Mouse (Mus musculus): Measurements from ENCODE around the gene Crcp. TPM values are rescaled to one million over a fixed set of nuclear protein-coding genes. Genes with fewer than 3 reads are reported as not detected.
A peak's percentile ranks its signal among the peaks of the same experiment; 100 is the strongest.

Crcp gene
- polyA plus RNA-seq, 2 experiments: 24.2 to 25.4 TPM

DNA sequence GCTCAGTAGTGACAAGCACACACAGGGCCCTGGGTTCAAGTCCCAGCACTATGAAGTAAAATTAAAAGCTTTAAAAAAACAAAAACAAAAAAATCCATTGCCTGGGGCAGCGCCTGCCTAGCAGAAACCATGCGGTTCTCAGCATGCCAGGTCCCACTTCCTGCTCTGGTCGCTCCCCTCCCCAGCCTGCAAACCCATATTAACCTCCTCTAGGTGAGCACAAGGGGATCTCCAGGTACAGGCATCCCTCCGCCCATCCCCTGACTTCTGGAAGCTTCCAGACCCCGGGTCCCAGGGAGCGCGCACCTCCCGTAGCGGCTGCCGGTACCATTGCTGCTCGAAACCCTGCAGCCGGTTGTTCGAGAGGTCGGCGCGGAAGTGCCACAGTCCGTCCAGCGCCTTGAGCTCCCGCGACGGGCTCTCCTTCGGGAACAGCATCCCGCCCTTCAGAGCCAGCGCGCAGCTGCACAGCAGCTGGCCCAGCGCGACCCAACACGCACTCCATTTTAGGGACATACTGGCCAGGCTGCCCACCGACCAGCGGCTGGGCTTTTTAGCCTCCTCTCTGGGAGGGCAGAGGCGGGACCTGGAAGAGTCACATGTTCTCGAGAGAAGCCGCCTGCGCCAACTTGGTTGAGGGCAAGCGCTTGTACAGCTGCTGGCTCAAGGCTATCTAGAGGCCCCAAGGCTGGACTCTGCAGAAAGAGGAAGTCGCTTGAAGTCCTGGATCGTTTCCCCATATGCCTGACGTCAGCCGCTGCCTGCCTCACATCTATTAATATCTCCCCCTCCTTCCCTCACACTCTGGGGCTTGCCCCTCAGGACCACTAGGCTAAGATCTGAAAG lies 26.6 kb upstream of the Crcp start, which contains the start of gene Gusb:
Gusb (minus strand) TSS at position 749 of the 846 bp plus-strand sequence.
- peak; percentile 83 for DNase-seq (ENCODE audit: low spot score)
- Histone ChIP-seq H3K27me3 (ENCODE audit: control insufficient read depth, insufficient read depth, low read length) (no peaks in the 10 kb centered on the region), H3K27ac (replicated peaks; ENCODE audit: low read depth, low read length) (peak within 1 kb of the TSS; percentile 72), H3K36me3 (ENCODE audit: control insufficient read depth, insufficient read depth, low read length) (0 out of 2 replicates have a peak, but pooled peaks cover 4% of the 10 kb centered on the region), H3K4me2 (replicated peaks; ENCODE audit: low read depth, low read length, severe bottlenecking) (peak within 1 kb of the TSS; percentile 63), H3K9me3 (ENCODE audit: control insufficient read depth, low read length) (no peaks in the 10 kb centered on the region), H3K4me1 (ENCODE audit: control insufficient read depth, insufficient read depth, low read length) (peaks cover 11% of the 10 kb centered on the region), H3K4me3 (replicated peaks; ENCODE audit: low read length) (peak within 1 kb of the TSS; percentile 67), H3K9ac (ENCODE audit: low read depth, low read length, severe bottlenecking) (peak within 1 kb of the TSS; percentile 75)
- TF ChIP-seq POLR2A (IDR thresholded peaks at IDR 0.05; ENCODE audit: borderline replicate concordance, extremely low read depth, insufficient read depth, insufficient read length): peak; percentile 85; the same call in 1 of the 2 replicates
- ATAC-seq (ENCODE audit: low FRiP score, low read depth): peak; percentile 91
- under 1% methylated on average over 39 of the region's 39 CpGs for WGBS

DNA sequence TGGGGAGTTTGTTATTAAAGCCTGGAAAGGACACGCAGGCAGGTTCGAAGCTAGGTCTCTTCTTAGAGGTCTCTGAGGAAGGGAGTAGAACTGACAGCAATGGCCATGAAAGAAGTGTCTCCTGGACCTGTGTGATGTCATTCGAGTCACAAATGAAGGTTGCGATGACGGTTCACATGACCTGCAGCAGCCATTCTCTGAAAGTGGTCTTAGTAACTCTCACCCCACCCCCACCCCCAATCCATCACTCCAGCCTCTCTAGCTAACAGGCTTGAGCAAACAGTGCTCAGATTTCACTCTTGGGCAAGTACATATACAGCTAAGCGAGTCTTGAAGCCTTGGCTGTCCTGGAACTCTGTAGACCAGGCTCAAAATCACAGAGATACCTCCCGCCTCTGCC lies 25.9 kb upstream of the Crcp start:
- DNase-seq (ENCODE audit: low spot score): no peak
- no peak for TF ChIP-seq POLR2A (IDR thresholded peaks at IDR 0.05; ENCODE audit: borderline replicate concordance, extremely low read depth, insufficient read depth, insufficient read length)
- peak overlapping the region; percentile 67 for H3K4me3 ChIP-seq (replicated peaks; ENCODE audit: low read length)
- H3K4me2 ChIP-seq (replicated peaks; ENCODE audit: low read depth, low read length, severe bottlenecking): peak overlapping the region; percentile 63
- H3K27ac ChIP-seq (replicated peaks; ENCODE audit: low read depth, low read length): peak overlapping the region; percentile 72
- 0 out of 2 replicates have a peak, but pooled peaks cover 4% of the 10 kb centered on the region for H3K36me3 ChIP-seq (ENCODE audit: control insufficient read depth, insufficient read depth, low read length)
- peak overlapping the region; percentile 75; the same call in 1 of the 2 replicates for H3K9ac ChIP-seq (ENCODE audit: low read depth, low read length, severe bottlenecking)
- peaks cover 11% of the 10 kb centered on the region for H3K4me1 ChIP-seq (ENCODE audit: control insufficient read depth, insufficient read depth, low read length)
- no peaks in the 10 kb centered on the region for H3K9me3 ChIP-seq (ENCODE audit: control insufficient read depth, low read length)
- no peaks in the 10 kb centered on the region for H3K27me3 ChIP-seq (ENCODE audit: control insufficient read depth, insufficient read depth, low read length)
- WGBS: 48% methylated on average over 7 of the region's 7 CpGs
- no peak for ATAC-seq (ENCODE audit: low FRiP score, low read depth)

- peaks cover 5% of the 10 kb centered on the region; the same call in 1 of the 2 replicates for H3K9me3 ChIP-seq (ENCODE audit: control insufficient read depth, low read length)
- no peak overlapping the region for H3K4me2 ChIP-seq (replicated peaks; ENCODE audit: low read depth, low read length, severe bottlenecking)
- WGBS: 93% methylated on average over 1 of the region's 1 CpGs
- no peak overlapping the region for H3K4me3 ChIP-seq (replicated peaks; ENCODE audit: low read length)
- H3K27ac ChIP-seq (replicated peaks; ENCODE audit: low read depth, low read length): no peak overlapping the region
- H3K27me3 ChIP-seq (ENCODE audit: control insufficient read depth, insufficient read depth, low read length): no peaks in the 10 kb centered on the region
- ATAC-seq (ENCODE audit: low FRiP score, low read depth) (no peak), DNase-seq (ENCODE audit: low spot score) (no peak)
- H3K9ac ChIP-seq (ENCODE audit: low read depth, low read length, severe bottlenecking): no peak overlapping the region
- H3K4me1 ChIP-seq (ENCODE audit: control insufficient read depth, insufficient read depth, low read length): peaks cover 5% of the 10 kb centered on the region; the same call in 1 of the 2 replicates
- no peak for TF ChIP-seq POLR2A (IDR thresholded peaks at IDR 0.05; ENCODE audit: borderline replicate concordance, extremely low read depth, insufficient read depth, insufficient read length)
- peaks cover 12% of the 10 kb centered on the region for H3K36me3 ChIP-seq (ENCODE audit: control insufficient read depth, insufficient read depth, low read length)
These were observed 21.7 kb upstream of the Crcp start for GRCm38 (mm10) chr5:130007344-130007743.

- no peaks in the 10 kb centered on the region for H3K27me3 ChIP-seq (ENCODE audit: control insufficient read depth, insufficient read depth, low read length)
- TF ChIP-seq POLR2A (IDR thresholded peaks at IDR 0.05; ENCODE audit: borderline replicate concordance, extremely low read depth, insufficient read depth, insufficient read length): no peak
- WGBS: 75% methylated on average over 6 of the region's 6 CpGs
These were observed 21.0 kb upstream of the Crcp start for GRCm38 (mm10) chr5:130008034-130008590.

DNA sequence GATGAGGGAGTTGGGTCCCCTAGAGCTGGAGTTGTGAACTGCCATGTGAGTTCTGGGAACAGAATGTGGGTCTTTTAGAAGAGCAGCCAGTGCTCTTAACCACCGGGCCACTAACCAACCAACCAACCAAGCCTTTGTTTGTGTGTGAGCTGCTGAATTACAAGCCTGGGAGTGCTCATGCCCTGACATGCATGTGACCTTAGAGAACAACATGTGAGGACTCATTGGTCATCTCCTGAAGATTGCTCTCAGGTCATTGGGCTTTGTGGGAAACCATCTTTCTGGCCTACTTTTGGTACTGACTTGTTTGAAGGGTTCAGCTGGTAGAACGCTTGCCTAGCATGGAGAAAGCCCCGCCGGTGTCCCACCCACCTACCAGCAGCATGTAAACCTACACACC lies 19.3 kb upstream of the Crcp start:
- no peak overlapping the region for H3K4me3 ChIP-seq (replicated peaks; ENCODE audit: low read length)
- no peak overlapping the region for H3K27ac ChIP-seq (replicated peaks; ENCODE audit: low read depth, low read length)
- H3K4me1 ChIP-seq (ENCODE audit: control insufficient read depth, insufficient read depth, low read length): no peaks in the 10 kb centered on the region
- WGBS: 98% methylated on average over 4 of the region's 4 CpGs
- ATAC-seq (ENCODE audit: low FRiP score, low read depth): no peak
- no peak overlapping the region for H3K4me2 ChIP-seq (replicated peaks; ENCODE audit: low read depth, low read length, severe bottlenecking)
- H3K9ac ChIP-seq (ENCODE audit: low read depth, low read length, severe bottlenecking): no peak overlapping the region
- no peak for TF ChIP-seq POLR2A (IDR thresholded peaks at IDR 0.05; ENCODE audit: borderline replicate concordance, extremely low read depth, insufficient read depth, insufficient read length)
- H3K36me3 ChIP-seq (ENCODE audit: control insufficient read depth, insufficient read depth, low read length): peaks cover 16% of the 10 kb centered on the region
- H3K27me3 ChIP-seq (ENCODE audit: control insufficient read depth, insufficient read depth, low read length): no peaks in the 10 kb centered on the region
- DNase-seq (ENCODE audit: low spot score): no peak
- H3K9me3 ChIP-seq (ENCODE audit: control insufficient read depth, low read length): peaks cover 5% of the 10 kb centered on the region; the same call in 1 of the 2 replicates

More at GRCm38 (mm10) chr5:130008034-130008590, 21.0 kb upstream of the Crcp start:
- H3K4me1 ChIP-seq (ENCODE audit: control insufficient read depth, insufficient read depth, low read length): peaks cover 3% of the 10 kb centered on the region; the same call in 1 of the 2 replicates
- ATAC-seq (ENCODE audit: low FRiP score, low read depth): no peak
- no peak for DNase-seq (ENCODE audit: low spot score)
- peaks cover 16% of the 10 kb centered on the region for H3K36me3 ChIP-seq (ENCODE audit: control insufficient read depth, insufficient read depth, low read length)
- no peak overlapping the region for H3K27ac ChIP-seq (replicated peaks; ENCODE audit: low read depth, low read length)
- no peak overlapping the region for H3K4me3 ChIP-seq (replicated peaks; ENCODE audit: low read length)
- no peak overlapping the region for H3K9ac ChIP-seq (ENCODE audit: low read depth, low read length, severe bottlenecking)
- H3K9me3 ChIP-seq (ENCODE audit: control insufficient read depth, low read length): peaks cover 5% of the 10 kb centered on the region; the same call in 1 of the 2 replicates
- H3K4me2 ChIP-seq (replicated peaks; ENCODE audit: low read depth, low read length, severe bottlenecking): no peak overlapping the region
